Mouse (Mus musculus): ENCODE data around the gene Rhd. TPM values are rescaled to one million over a fixed set of nuclear protein-coding genes. Genes with fewer than 3 reads are reported as not detected.

Gene Rhd
- total and polyA plus RNA-seq, 2 experiments from 2014 or later = 0.19 to 0.70 TPM

GRCm38 (mm10) chr4:134867213-134867612, 2.9 kb downstream of the Rhd start:
- Histone ChIP-seq H3K36me3 (ENCODE audit: insufficient read depth) (no peaks in the 10 kb centered on the region), H3K4me1 (ENCODE audit: insufficient read depth) (no peaks in the 10 kb centered on the region), H3K9ac (no peak overlapping the region), H3K4me2 (ENCODE audit: low read depth) (no peak overlapping the region), H3K27ac (ENCODE audit: low read depth, low read length) (no peak overlapping the region), H3K27me3 (ENCODE audit: insufficient read depth, low read length) (peaks cover 12% of the 10 kb centered on the region), H3K9me3 (ENCODE audit: low read length) (no peaks in the 10 kb centered on the region), H3K4me3 (ENCODE audit: low read depth, low read length) (no peak overlapping the region)
- no peak for TF ChIP-seq CTCF (IDR thresholded peaks at IDR 0.05; ENCODE audit: low read depth)
- DNase-seq (no peak), ATAC-seq (no peak)
- 92% methylated on average over 8 of the region's 8 CpGs for WGBS

- H3K27me3 ChIP-seq (ENCODE audit: insufficient read depth, low read length) = peaks cover 12% of the 10 kb centered on the region
- no peak overlapping the region for H3K27ac ChIP-seq (ENCODE audit: low read depth, low read length)
- H3K9me3 ChIP-seq (ENCODE audit: low read length) = no peaks in the 10 kb centered on the region
- no peak overlapping the region for H3K4me3 ChIP-seq (ENCODE audit: low read depth, low read length)
- no peaks in the 10 kb centered on the region for H3K36me3 ChIP-seq (ENCODE audit: insufficient read depth)
- 87% methylated on average over 8 of the region's 8 CpGs for WGBS
- no peak for ATAC-seq
- H3K9ac ChIP-seq = no peak overlapping the region
- no peak for DNase-seq
- H3K4me2 ChIP-seq (ENCODE audit: low read depth) = no peak overlapping the region
- no peak for TF ChIP-seq CTCF (IDR thresholded peaks at IDR 0.05; ENCODE audit: low read depth)
- no peaks in the 10 kb centered on the region for H3K4me1 ChIP-seq (ENCODE audit: insufficient read depth)
Observed at GRCm38 (mm10) chr4:134867661-134868060, 3.3 kb downstream of the Rhd start.

GRCm38 (mm10) chr4:134868065-134868464, 3.7 kb downstream of the Rhd start:
- Histone ChIP-seq H3K27ac (ENCODE audit: low read depth, low read length) (no peak overlapping the region), H3K9ac (no peak overlapping the region), H3K9me3 (ENCODE audit: low read length) (no peaks in the 10 kb centered on the region), H3K36me3 (ENCODE audit: insufficient read depth) (no peaks in the 10 kb centered on the region), H3K4me1 (ENCODE audit: insufficient read depth) (no peaks in the 10 kb centered on the region), H3K27me3 (ENCODE audit: insufficient read depth, low read length) (peaks cover 12% of the 10 kb centered on the region), H3K4me3 (ENCODE audit: low read depth, low read length) (no peak overlapping the region), H3K4me2 (ENCODE audit: low read depth) (no peak overlapping the region)
- ATAC-seq (no peak), DNase-seq (no peak)
- no peak for TF ChIP-seq CTCF (IDR thresholded peaks at IDR 0.05; ENCODE audit: low read depth)
- WGBS = 87% methylated on average over 10 of the region's 10 CpGs

GRCm38 (mm10) chr4:134868490-134868889, 4.2 kb downstream of the Rhd start:
- no peaks in the 10 kb centered on the region for H3K4me1 ChIP-seq (ENCODE audit: insufficient read depth)
- no peak overlapping the region for H3K27ac ChIP-seq (ENCODE audit: low read depth, low read length)
- no peak overlapping the region for H3K4me3 ChIP-seq (ENCODE audit: low read depth, low read length)
- DNase-seq (no peak), ATAC-seq (no peak)
- H3K36me3 ChIP-seq (ENCODE audit: insufficient read depth) = no peaks in the 10 kb centered on the region
- H3K4me2 ChIP-seq (ENCODE audit: low read depth) = no peak overlapping the region
- TF ChIP-seq CTCF (IDR thresholded peaks at IDR 0.05; ENCODE audit: low read depth) = no peak
- no peaks in the 10 kb centered on the region for H3K9me3 ChIP-seq (ENCODE audit: low read length)
- 26% methylated on average over 9 of the region's 9 CpGs for WGBS
- peaks cover 12% of the 10 kb centered on the region for H3K27me3 ChIP-seq (ENCODE audit: insufficient read depth, low read length)
- H3K9ac ChIP-seq = no peak overlapping the region

- ATAC-seq = no peak
- TF ChIP-seq CTCF (IDR thresholded peaks at IDR 0.05; ENCODE audit: low read depth) = no peak
- peaks cover 12% of the 10 kb centered on the region for H3K27me3 ChIP-seq (ENCODE audit: insufficient read depth, low read length)
- H3K4me3 ChIP-seq (ENCODE audit: low read depth, low read length) = no peak overlapping the region
- no peaks in the 10 kb centered on the region for H3K36me3 ChIP-seq (ENCODE audit: insufficient read depth)
- H3K4me1 ChIP-seq (ENCODE audit: insufficient read depth) = no peaks in the 10 kb centered on the region
- H3K9me3 ChIP-seq (ENCODE audit: low read length) = no peaks in the 10 kb centered on the region
- H3K9ac ChIP-seq = no peak overlapping the region
- H3K27ac ChIP-seq (ENCODE audit: low read depth, low read length) = no peak overlapping the region
- H3K4me2 ChIP-seq (ENCODE audit: low read depth) = no peak overlapping the region
- 16% methylated on average over 16 of the region's 16 CpGs for WGBS
- no peak for DNase-seq
Observed at GRCm38 (mm10) chr4:134869068-134869730, 4.9 kb downstream of the Rhd start.

GRCm38 (mm10) chr4:134869815-134870375, 5.6 kb downstream of the Rhd start:
- Histone ChIP-seq H3K4me1 (ENCODE audit: insufficient read depth) (no peaks in the 10 kb centered on the region), H3K27ac (ENCODE audit: low read depth, low read length) (no peak overlapping the region), H3K9ac (no peak overlapping the region), H3K27me3 (ENCODE audit: insufficient read depth, low read length) (peaks cover 12% of the 10 kb centered on the region), H3K4me3 (ENCODE audit: low read depth, low read length) (no peak overlapping the region), H3K4me2 (ENCODE audit: low read depth) (no peak overlapping the region), H3K36me3 (ENCODE audit: insufficient read depth) (no peaks in the 10 kb centered on the region), H3K9me3 (ENCODE audit: low read length) (no peaks in the 10 kb centered on the region)
- DNase-seq (no peak), ATAC-seq (no peak)
- WGBS = 43% methylated on average over 7 of the region's 7 CpGs
- TF ChIP-seq CTCF (IDR thresholded peaks at IDR 0.05; ENCODE audit: low read depth) = no peak

- no peak for ATAC-seq
- H3K4me3 ChIP-seq (ENCODE audit: low read depth, low read length) = no peak overlapping the region
- TF ChIP-seq CTCF (IDR thresholded peaks at IDR 0.05; ENCODE audit: low read depth) = no peak
- no peaks in the 10 kb centered on the region for H3K4me1 ChIP-seq (ENCODE audit: insufficient read depth)
- no peaks in the 10 kb centered on the region for H3K9me3 ChIP-seq (ENCODE audit: low read length)
- H3K27ac ChIP-seq (ENCODE audit: low read depth, low read length) = no peak overlapping the region
- WGBS = 55% methylated on average over 4 of the region's 4 CpGs
- DNase-seq = no peak
- no peak overlapping the region for H3K4me2 ChIP-seq (ENCODE audit: low read depth)
- no peak overlapping the region for H3K9ac ChIP-seq
- no peaks in the 10 kb centered on the region for H3K36me3 ChIP-seq (ENCODE audit: insufficient read depth)
- peaks cover 12% of the 10 kb centered on the region for H3K27me3 ChIP-seq (ENCODE audit: insufficient read depth, low read length)
Observed at GRCm38 (mm10) chr4:134871477-134871876, 7.1 kb downstream of the Rhd start.
